Comparison of ENCODE assay signal across 8 mouse cellular contexts in genomic region chr1:181841396-181841795, GRCm38 (mm10). TPM values are rescaled to one million over a fixed set of nuclear protein-coding genes. Genes with fewer than 3 reads are reported as not detected.
DNase-seq lines count a peak whose midpoint lies in the region; ATAC-seq lines count a peak whose summit lies in the region.

No protein-coding gene starts in this region.

- H3K4me1 ChIP-seq in kidney, embryonic 16.5 days (ENCODE audit: insufficient read depth, low read length) = peaks cover 26% of the 10 kb centered on the region
- peaks cover 30% of the 10 kb centered on the region for H3K4me1 ChIP-seq in embryonic facial prominence, embryonic 13.5 days
- H3K4me1 ChIP-seq in limb, embryonic 10.5 days = peaks cover 37% of the 10 kb centered on the region
- H3K4me1 ChIP-seq in neural tube, embryonic 13.5 days (replicated peaks) = peaks cover 36% of the 10 kb centered on the region

- ATAC-seq in kidney, embryonic 16.5 days (ENCODE audit: low FRiP score, low TSS enrichment) = 0 out of 2 replicates have a peak, but pooled peaks have one; percentile 3
- ATAC-seq in embryonic facial prominence, embryonic 13.5 days (ENCODE audit: insufficient number of reproducible peaks, insufficient read depth, low FRiP score, low TSS enrichment, low read depth) = no peak
- no peak; the same call in 1 of the 2 replicates for ATAC-seq in neural tube, embryonic 13.5 days (ENCODE audit: low read depth)

- DNase-seq in kidney, adult 8-10 months = no peak
- no peak for DNase-seq in limb, embryonic 10.5 days (ENCODE audit: low spot score)
- no peak for DNase-seq in right cerebral cortex, postnatal 25 days
- DNase-seq in gastrocnemius, adult 18-20 months (ENCODE audit: low spot score) = no peak
- DNase-seq in B cell, adult 2 months = no peak

- under 1% methylated on average over 16 of the region's 16 CpGs for WGBS in kidney, embryonic 16.5 days
- WGBS in embryonic facial prominence, embryonic 13.5 days = under 1% methylated on average over 16 of the region's 16 CpGs
- under 1% methylated on average over 16 of the region's 16 CpGs for WGBS in limb, embryonic 10.5 days
- WGBS in neural tube, embryonic 13.5 days = under 1% methylated on average over 16 of the region's 16 CpGs

- H3K9me3 ChIP-seq in kidney, embryonic 16.5 days (ENCODE audit: low read length) = no peaks in the 10 kb centered on the region
- no peaks in the 10 kb centered on the region for H3K9me3 ChIP-seq in embryonic facial prominence, embryonic 13.5 days
- no peaks in the 10 kb centered on the region for H3K9me3 ChIP-seq in limb, embryonic 10.5 days (replicated peaks)
- no peaks in the 10 kb centered on the region for H3K9me3 ChIP-seq in neural tube, embryonic 13.5 days

- H3K27me3 ChIP-seq in kidney, embryonic 16.5 days (ENCODE audit: insufficient read depth, low read length) = no peaks in the 10 kb centered on the region
- no peaks in the 10 kb centered on the region for H3K27me3 ChIP-seq in embryonic facial prominence, embryonic 13.5 days
- no peaks in the 10 kb centered on the region for H3K27me3 ChIP-seq in limb, embryonic 10.5 days (ENCODE audit: low read depth, poor library complexity, severe bottlenecking)
- 0 out of 2 replicates have a peak, but pooled peaks cover 5% of the 10 kb centered on the region for H3K27me3 ChIP-seq in neural tube, embryonic 13.5 days

- peak overlapping the region; percentile 95 for H3K9ac ChIP-seq in kidney, embryonic 16.5 days (replicated peaks; ENCODE audit: low read length)
- peak overlapping the region; percentile 93 for H3K9ac ChIP-seq in embryonic facial prominence, embryonic 13.5 days
- H3K9ac ChIP-seq in neural tube, embryonic 13.5 days = peak overlapping the region; percentile 91

- peak overlapping the region; percentile 64 for H3K4me3 ChIP-seq in kidney, embryonic 16.5 days (ENCODE audit: low read length)
- H3K4me3 ChIP-seq in embryonic facial prominence, embryonic 13.5 days = peak overlapping the region; percentile 93
- H3K4me3 ChIP-seq in limb, embryonic 10.5 days = peak overlapping the region; percentile 98
- peak overlapping the region; percentile 87 for H3K4me3 ChIP-seq in neural tube, embryonic 13.5 days

- peak overlapping the region; percentile 90 for H3K4me2 ChIP-seq in kidney, embryonic 16.5 days (replicated peaks; ENCODE audit: low read depth, low read length)
- H3K4me2 ChIP-seq in embryonic facial prominence, embryonic 13.5 days = peak overlapping the region; percentile 84
- peak overlapping the region; percentile 85 for H3K4me2 ChIP-seq in neural tube, embryonic 13.5 days

- H3K27ac ChIP-seq in kidney, embryonic 16.5 days (ENCODE audit: low read length) = peak overlapping the region; percentile 98
- H3K27ac ChIP-seq in embryonic facial prominence, embryonic 13.5 days = peak overlapping the region; percentile 93
- H3K27ac ChIP-seq in limb, embryonic 10.5 days = peak overlapping the region; percentile 98
- H3K27ac ChIP-seq in neural tube, embryonic 13.5 days (replicated peaks) = peak overlapping the region; percentile 94

- H3K36me3 ChIP-seq in kidney, embryonic 16.5 days (ENCODE audit: insufficient read depth, low read length) = peaks cover 10% of the 10 kb centered on the region; the same call in 1 of the 2 replicates
- H3K36me3 ChIP-seq in embryonic facial prominence, embryonic 13.5 days = peaks cover 10% of the 10 kb centered on the region
- H3K36me3 ChIP-seq in limb, embryonic 10.5 days = peaks cover 19% of the 10 kb centered on the region
- peaks cover 5% of the 10 kb centered on the region for H3K36me3 ChIP-seq in neural tube, embryonic 13.5 days

RNA-seq across cellular contexts. Expression of gene Lbr, which starts 1.4 kb away (rescaled TPM):
- polyA plus RNA-seq in kidney, embryonic 16.5 days (2015; fragmentation: Nextera tagmentation; extraction: Ambion mirVana) = 107 TPM in 2 replicates
- 93.1 and 106 TPM in 2 replicates for polyA plus RNA-seq in embryonic facial prominence, embryonic 13.5 days (2015; fragmentation: Nextera tagmentation; extraction: Ambion mirVana)
- 163 and 166 TPM in 2 replicates for polyA plus RNA-seq in limb, embryonic 10.5 days (2016; fragmentation: Nextera tagmentation; extraction: Ambion mirVana)
- 30.1 and 39.2 TPM in 2 replicates for polyA plus RNA-seq in neural tube, embryonic 13.5 days (2015; fragmentation: Nextera tagmentation; extraction: Ambion mirVana)
- total RNA-seq in gastrocnemius, adult 18-20 months (2021) = 10 to 100 TPM; 20.7 to 24.4 TPM
